Mouse (Mus musculus) neural tube, embryonic 13.5 days (tissue): ENCODE results near the gene Gfpt2. TPM values are rescaled to one million over a fixed set of nuclear protein-coding genes. Genes with fewer than 3 reads are reported as not detected.

ENCODE experiments used
- ATAC-seq: fragments of 200-750 bp; cut with Nextera tagmentation; 2 replicates; pipeline ENCODE4 v1.8.0; 2017; ENCODE audit warnings: low read depth, mild to moderate bottlenecking, moderate TSS enrichment, moderate library complexity
- H3K27ac ChIP-seq: fragments of 300-500 bp; sonication (generic); replicated peaks from 2 replicates; pipeline ENCODE4 v1.5.1; 2015; ENCODE audit warnings: moderate library complexity, mild to moderate bottlenecking, inconsistent platforms
- H3K27me3 ChIP-seq: fragments of 300-500 bp; sonication (generic); 2 replicates; pipeline ENCODE4 v1.6.1; 2015; ENCODE audit warnings: mild to moderate bottlenecking, inconsistent platforms
- H3K36me3 ChIP-seq: fragments of 300-500 bp; sonication (generic); 2 replicates; pipeline ENCODE4 v1.6.1; 2015; ENCODE audit warnings: mild to moderate bottlenecking, inconsistent platforms
- H3K4me1 ChIP-seq: fragments of 300-500 bp; sonication (generic); replicated peaks from 2 replicates; pipeline ENCODE4 v1.6.1; 2015; ENCODE audit warnings: inconsistent platforms
- H3K4me2 ChIP-seq: fragments of 300-500 bp; sonication (generic); 2 replicates; pipeline ENCODE4 v1.6.1; 2015; ENCODE audit warnings: inconsistent platforms, mild to moderate bottlenecking, moderate library complexity
- H3K4me3 ChIP-seq: fragments of 300-500 bp; sonication (generic); 2 replicates; pipeline ENCODE4 v1.5.1; 2015; ENCODE audit warnings: mild to moderate bottlenecking, inconsistent platforms
- H3K9ac ChIP-seq: fragments of 300-500 bp; sonication (generic); 2 replicates; pipeline ENCODE4 v1.6.1; 2015; ENCODE audit warnings: moderate library complexity, mild to moderate bottlenecking, inconsistent platforms
- H3K9me3 ChIP-seq: fragments of 300-500 bp; sonication (generic); 2 replicates; pipeline ENCODE4 v1.6.1; 2016; ENCODE audit warnings: inconsistent platforms
- WGBS: fragments of 180-500 bp; shearing (Covaris S2); methylation state at CpG from one replicate; pipeline ENCODE4 v1.1.7; 2015; 5-methylcytosine and 5-hydroxymethylcytosine counted together
- polyA plus RNA-seq: library from polyadenylated mRNA; unstranded; fragments of >200 nt; fragmentation: Nextera tagmentation; extraction: Ambion mirVana; gene quantifications from 2 replicates; pipeline ENCODE4 v1.2.1, GENCODE M21; 2015

Gfpt2 gene
- polyA plus RNA-seq, 1 experiment from 2014 or later = 4.6 TPM

GRCm38 (mm10) chr11:49846401-49847070 lies 52.6 kb downstream of the Gfpt2 start, which contains the start of gene Mapk9:
Mapk9 (plus strand) TSS chr11:49846751.
- peak within 1 kb of the TSS; percentile 96 for H3K9ac ChIP-seq
- no peaks in the 10 kb centered on the region for H3K27me3 ChIP-seq
- peak within 1 kb of the TSS; percentile 98 for H3K4me3 ChIP-seq
- peak; percentile 99 for ATAC-seq
- H3K36me3 ChIP-seq = peaks cover 14% of the 10 kb centered on the region
- peaks cover 38% of the 10 kb centered on the region for H3K4me1 ChIP-seq
- under 1% methylated on average over 62 of the region's 68 CpGs for WGBS
- H3K4me2 ChIP-seq = peak within 1 kb of the TSS; percentile 70
- H3K9me3 ChIP-seq = no peaks in the 10 kb centered on the region
- H3K27ac ChIP-seq = peak within 1 kb of the TSS; percentile 91

GRCm38 (mm10) chr11:49847071-49847810 lies 53.3 kb downstream of the Gfpt2 start:
- H3K4me1 ChIP-seq = peaks cover 40% of the 10 kb centered on the region
- H3K4me2 ChIP-seq = peak overlapping the region; percentile 70
- H3K27me3 ChIP-seq = no peaks in the 10 kb centered on the region
- H3K9me3 ChIP-seq = no peaks in the 10 kb centered on the region
- peak overlapping the region; percentile 98 for H3K4me3 ChIP-seq
- H3K27ac ChIP-seq = peak overlapping the region; percentile 91
- peak; percentile 20 for ATAC-seq
- peak overlapping the region; percentile 96 for H3K9ac ChIP-seq
- peaks cover 14% of the 10 kb centered on the region for H3K36me3 ChIP-seq
- 10% methylated on average over 29 of the region's 29 CpGs for WGBS

GRCm38 (mm10) chr11:49847811-49848078 lies 53.8 kb downstream of the Gfpt2 start:
- H3K27me3 ChIP-seq = no peaks in the 10 kb centered on the region
- H3K27ac ChIP-seq = peak overlapping the region; percentile 91; the same call in 1 of the 2 replicates
- H3K36me3 ChIP-seq = peaks cover 14% of the 10 kb centered on the region
- no peak for ATAC-seq
- 78% methylated on average over 2 of the region's 2 CpGs for WGBS
- peak overlapping the region; percentile 70 for H3K4me2 ChIP-seq
- H3K9me3 ChIP-seq = no peaks in the 10 kb centered on the region
- H3K4me1 ChIP-seq = peaks cover 40% of the 10 kb centered on the region
- peak overlapping the region; percentile 96 for H3K9ac ChIP-seq
- peak overlapping the region; percentile 98 for H3K4me3 ChIP-seq

GRCm38 (mm10) chr11:49848080-49848815 lies 54.3 kb downstream of the Gfpt2 start:
- Histone ChIP-seq H3K9ac (peak overlapping the region; percentile 96), H3K4me3 (peak overlapping the region; percentile 98), H3K4me1 (peaks cover 43% of the 10 kb centered on the region), H3K27me3 (no peaks in the 10 kb centered on the region), H3K9me3 (no peaks in the 10 kb centered on the region), H3K4me2 (peak overlapping the region; percentile 70), H3K27ac (no peak overlapping the region), H3K36me3 (peaks cover 14% of the 10 kb centered on the region)
- 62% methylated on average over 4 of the region's 4 CpGs for WGBS
- ATAC-seq = no peak

- 92% methylated on average over 7 of the region's 7 CpGs for WGBS
- Histone ChIP-seq H3K36me3 (peaks cover 23% of the 10 kb centered on the region), H3K4me1 (peaks cover 45% of the 10 kb centered on the region), H3K27ac (no peak overlapping the region), H3K4me2 (no peak overlapping the region), H3K4me3 (no peak overlapping the region), H3K9me3 (no peaks in the 10 kb centered on the region), H3K9ac (no peak overlapping the region), H3K27me3 (no peaks in the 10 kb centered on the region)
- no peak for ATAC-seq
Observed at GRCm38 (mm10) chr11:49850331-49850730, 56.4 kb downstream of the Gfpt2 start.

GRCm38 (mm10) chr11:49855144-49855543 lies 61.2 kb downstream of the Gfpt2 start:
- Histone ChIP-seq H3K9ac (no peak overlapping the region), H3K4me1 (peaks cover 15% of the 10 kb centered on the region), H3K27ac (no peak overlapping the region), H3K36me3 (peaks cover 42% of the 10 kb centered on the region), H3K27me3 (no peaks in the 10 kb centered on the region), H3K4me2 (no peak overlapping the region), H3K9me3 (no peaks in the 10 kb centered on the region), H3K4me3 (no peak overlapping the region)
- WGBS = 82% methylated on average over 5 of the region's 5 CpGs
- no peak for ATAC-seq

- no peak overlapping the region for H3K9ac ChIP-seq
- no peak overlapping the region for H3K27ac ChIP-seq
- H3K4me1 ChIP-seq = no peaks in the 10 kb centered on the region
- H3K4me2 ChIP-seq = no peak overlapping the region
- no peaks in the 10 kb centered on the region for H3K27me3 ChIP-seq
- ATAC-seq = no peak
- H3K4me3 ChIP-seq = no peak overlapping the region
- no peaks in the 10 kb centered on the region for H3K9me3 ChIP-seq
- 87% methylated on average over 4 of the region's 4 CpGs for WGBS
- H3K36me3 ChIP-seq = peaks cover 41% of the 10 kb centered on the region
Observed at GRCm38 (mm10) chr11:49861139-49861538, 67.2 kb downstream of the Gfpt2 start.

GRCm38 (mm10) chr11:49863926-49864325 lies 69.9 kb downstream of the Gfpt2 start:
- no peak for ATAC-seq
- peaks cover 40% of the 10 kb centered on the region for H3K36me3 ChIP-seq

GRCm38 (mm10) chr11:49867320-49867719 lies 73.3 kb downstream of the Gfpt2 start:
- no peak overlapping the region for H3K27ac ChIP-seq
- 89% methylated on average over 5 of the region's 5 CpGs for WGBS
- H3K4me3 ChIP-seq = no peak overlapping the region
- no peaks in the 10 kb centered on the region for H3K27me3 ChIP-seq
- H3K9me3 ChIP-seq = no peaks in the 10 kb centered on the region
- no peak overlapping the region for H3K9ac ChIP-seq
- no peak overlapping the region for H3K4me2 ChIP-seq
- ATAC-seq = no peak
- H3K36me3 ChIP-seq = peaks cover 52% of the 10 kb centered on the region
- no peaks in the 10 kb centered on the region for H3K4me1 ChIP-seq

More at GRCm38 (mm10) chr11:49863926-49864325, 69.9 kb downstream of the Gfpt2 start:
- Histone ChIP-seq H3K9me3 (no peaks in the 10 kb centered on the region), H3K4me1 (no peaks in the 10 kb centered on the region), H3K9ac (no peak overlapping the region), H3K4me3 (no peak overlapping the region), H3K27me3 (no peaks in the 10 kb centered on the region), H3K4me2 (no peak overlapping the region), H3K27ac (no peak overlapping the region)

GRCm38 (mm10) chr11:49869762-49870161 lies 75.8 kb downstream of the Gfpt2 start:
- Histone ChIP-seq H3K4me1 (no peaks in the 10 kb centered on the region), H3K27me3 (no peaks in the 10 kb centered on the region), H3K27ac (no peak overlapping the region), H3K4me2 (no peak overlapping the region), H3K4me3 (no peak overlapping the region), H3K9ac (no peak overlapping the region), H3K36me3 (peaks cover 58% of the 10 kb centered on the region), H3K9me3 (no peaks in the 10 kb centered on the region)
- peak; percentile 64; the same call in 1 of the 2 replicates for ATAC-seq

- Histone ChIP-seq H3K9me3 (no peaks in the 10 kb centered on the region), H3K9ac (no peak overlapping the region), H3K36me3 (peaks cover 64% of the 10 kb centered on the region), H3K4me1 (peaks cover 7% of the 10 kb centered on the region), H3K27ac (no peak overlapping the region), H3K4me3 (no peak overlapping the region), H3K4me2 (no peak overlapping the region), H3K27me3 (no peaks in the 10 kb centered on the region)
- ATAC-seq = no peak; the same call in 1 of the 2 replicates
- WGBS = 58% methylated on average over 6 of the region's 6 CpGs
Observed at GRCm38 (mm10) chr11:49871914-49872313, 77.9 kb downstream of the Gfpt2 start.

GRCm38 (mm10) chr11:49872779-49873178 lies 78.8 kb downstream of the Gfpt2 start:
- Histone ChIP-seq H3K27ac (no peak overlapping the region), H3K9ac (no peak overlapping the region), H3K4me2 (no peak overlapping the region), H3K9me3 (no peaks in the 10 kb centered on the region), H3K4me3 (no peak overlapping the region), H3K4me1 (peaks cover 15% of the 10 kb centered on the region), H3K27me3 (no peaks in the 10 kb centered on the region), H3K36me3 (peaks cover 56% of the 10 kb centered on the region)
- no peak for ATAC-seq
- WGBS = 92% methylated on average over 6 of the region's 6 CpGs
